Mouse (Mus musculus): ENCODE data around the gene Zfp37.
A peak's percentile ranks its signal among the peaks of the same experiment; 100 is the strongest.
"Not testable (repeated sequence)": the region's sequence is repeated elsewhere in the genome, so short reads cannot be mapped to it uniquely, and the experiment has no call there.

The Zfp37 gene

GRCm38 (mm10) chr4:62208696-62209380 lies 22.0 kb downstream of the Zfp37 start:
- DNase-seq (ENCODE audit: low spot score in 2 of 2) = no peak

- peak; percentile 9 to 11 for DNase-seq (ENCODE audit: low spot score in 2 of 2)
Measured at GRCm38 (mm10) chr4:62207851-62208695, 22.8 kb downstream of the Zfp37 start.

- no peak for DNase-seq (ENCODE audit: low spot score in 2 of 2)
Measured at GRCm38 (mm10) chr4:62199923-62200529, 30.8 kb downstream of the Zfp37 start.

GRCm38 (mm10) chr4:62188778-62189177 lies 42.1 kb downstream of the Zfp37 start:
- DNase-seq (ENCODE audit: low spot score in 2 of 2) = no peak

- DNase-seq (ENCODE audit: low spot score in 2 of 2) = no peak
Measured at GRCm38 (mm10) chr4:62177282-62177681, 53.6 kb downstream of the Zfp37 start.

- no peak for DNase-seq (ENCODE audit: low spot score in 2 of 2)
Measured at GRCm38 (mm10) chr4:62174471-62174870, 56.4 kb downstream of the Zfp37 start.

- DNase-seq (ENCODE audit: low spot score in 2 of 2) = not testable (repeated sequence)
Measured at GRCm38 (mm10) chr4:62167636-62168035, 63.2 kb downstream of the Zfp37 start.

GRCm38 (mm10) chr4:62158401-62158800 lies 72.4 kb downstream of the Zfp37 start:
- DNase-seq (ENCODE audit: low spot score in 2 of 2) = no peak

GRCm38 (mm10) chr4:62150811-62151210 lies 80.0 kb downstream of the Zfp37 start, which contains the start of gene Mup21:
Gene Mup21 (minus strand): TSS chr4:62150863.
- DNase-seq (ENCODE audit: low spot score in 2 of 2) = no peak

Measured in spleen, postnatal 14 days (tissue).